Mouse (Mus musculus) kidney, postnatal 10 days (tissue): ENCODE measurements around the gene Casp14.
"Not testable (repeated sequence)": the region's sequence is repeated elsewhere in the genome, so short reads cannot be mapped to it uniquely, and the experiment has no call there.

Experiments
- DNase-seq: peaks from one replicate; pipeline ENCODE4 v3.0.0; 2021; ENCODE audit warnings: mixed read lengths

Gene Casp14

DNA sequence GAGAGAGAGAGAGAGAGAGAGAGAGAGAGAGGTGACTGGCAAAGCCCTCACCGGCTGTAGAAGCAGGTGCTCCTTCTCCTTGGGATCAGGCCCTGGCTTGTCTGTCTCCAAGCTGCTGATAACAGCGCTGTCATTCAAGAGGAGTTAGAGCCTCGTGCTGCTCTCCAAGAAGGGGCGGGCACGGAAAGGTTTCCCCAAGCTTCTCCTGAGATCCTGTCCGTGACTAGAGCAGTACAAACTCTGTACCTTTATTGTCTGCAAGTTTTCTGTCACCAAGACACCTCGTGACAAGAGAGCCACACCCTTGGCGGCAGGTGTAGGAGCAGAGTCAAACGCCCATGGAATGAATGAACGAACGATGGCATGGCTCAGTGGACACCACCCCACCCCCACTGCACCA is at the start of gene Casp14:
TSS of gene Casp14 (minus strand) at position 239 of the 400 bp plus-strand sequence.
- no peak for DNase-seq

GRCm38 (mm10) chr10:78765570-78765969 is 47.5 kb upstream of the Casp14 start:
- DNase-seq, result no peak

DNA sequence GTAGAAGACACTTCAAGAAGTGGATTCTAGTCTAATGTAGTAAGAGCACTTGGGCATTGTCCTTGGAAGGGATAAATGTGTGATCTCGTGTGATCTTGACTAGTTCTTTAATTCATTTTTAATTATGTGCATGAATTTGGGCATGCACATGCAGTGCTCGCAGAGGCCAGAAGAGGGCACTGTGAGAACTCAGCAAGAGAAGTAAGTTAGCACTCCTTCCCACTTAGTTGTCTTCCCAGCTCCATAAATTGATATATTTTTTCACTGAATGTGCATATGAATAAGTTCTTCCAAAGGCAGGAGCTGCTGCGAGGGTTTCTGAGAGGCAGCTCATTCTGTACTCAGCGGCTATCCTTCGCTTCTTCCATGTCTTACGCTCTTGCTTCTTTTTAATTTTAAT is 37.9 kb upstream of the Casp14 start:
- DNase-seq, result peak; percentile 87

DNA sequence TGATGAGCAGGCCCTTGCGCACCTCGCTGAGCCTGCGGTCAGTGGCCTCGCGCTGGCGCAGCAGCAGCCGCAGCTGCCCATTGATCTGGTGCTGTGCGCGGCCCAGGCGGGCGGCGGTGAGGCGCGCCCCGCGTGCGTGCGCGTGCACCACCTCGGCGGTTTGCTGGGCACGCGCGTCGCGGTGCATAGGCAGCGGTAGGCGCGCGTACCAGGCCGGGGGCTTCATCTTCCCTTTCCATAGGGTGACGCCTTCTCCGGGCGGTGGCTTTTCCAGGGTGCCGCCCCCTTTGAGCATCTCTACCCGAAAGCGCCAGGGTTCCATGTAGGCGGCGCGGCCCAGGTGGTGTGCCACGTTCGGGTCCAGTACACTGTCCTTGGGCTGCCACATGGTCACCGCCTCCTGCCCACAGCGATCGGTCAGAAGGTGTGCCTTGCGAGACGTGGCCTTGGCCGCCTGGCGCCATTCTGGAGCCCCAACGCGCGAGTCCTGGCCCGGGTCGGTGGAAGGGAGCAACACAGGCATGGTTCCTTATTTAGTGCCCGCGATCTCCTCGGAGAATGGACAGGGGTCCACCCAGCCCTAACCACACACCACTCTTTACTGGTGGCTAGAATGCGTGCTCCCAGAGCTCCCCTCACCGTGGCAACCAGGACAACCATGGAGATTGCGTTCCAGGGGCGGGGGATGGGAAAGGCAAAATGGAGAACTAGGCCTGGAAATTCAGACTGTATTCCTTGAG is 34.5 kb upstream of the Casp14 start, which contains the start of gene Ccdc105:
TSS of gene Ccdc105 (minus strand) at position 614 of the 740 bp plus-strand sequence.
- DNase-seq, result peak; percentile 59

DNA sequence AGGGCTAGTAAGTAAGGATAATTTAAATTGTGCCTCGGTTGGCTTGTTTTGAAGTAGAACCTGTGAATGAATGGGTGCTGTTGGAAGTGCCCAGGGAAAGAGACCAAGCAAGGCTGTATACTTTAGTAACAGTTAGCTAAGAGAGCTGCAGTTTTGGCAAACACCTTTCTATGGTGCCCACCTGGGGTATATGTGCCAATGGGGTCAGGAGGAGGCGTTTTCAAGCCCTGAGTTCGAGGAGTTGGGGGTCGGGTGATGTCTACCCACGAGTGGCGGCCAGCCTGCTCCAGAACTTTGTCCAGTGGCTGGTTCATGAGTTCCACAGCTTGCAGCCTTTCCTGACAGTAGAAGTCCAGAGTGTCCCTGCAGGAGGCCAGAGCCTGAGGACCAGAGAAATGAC is 30.9 kb upstream of the Casp14 start:
- no peak for DNase-seq

DNA sequence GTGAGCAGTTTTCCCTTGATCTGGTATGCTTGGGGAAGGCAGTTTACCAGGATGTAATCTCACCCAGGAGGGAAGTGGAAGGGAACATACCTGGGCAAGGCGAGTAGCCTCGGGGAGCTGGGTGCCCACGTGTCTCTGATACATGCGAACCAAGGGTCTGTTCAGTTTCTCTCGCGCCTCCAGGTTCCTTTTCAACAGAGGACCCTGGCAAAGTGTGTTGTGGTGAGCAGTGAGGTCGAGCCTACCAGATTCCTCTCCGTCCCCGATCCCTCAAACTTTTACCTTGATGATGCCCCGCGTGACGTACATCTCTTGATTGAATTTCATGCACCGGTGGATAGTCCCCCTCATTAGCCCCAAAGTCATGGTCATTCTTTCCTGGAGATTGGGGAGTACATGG is 30.1 kb upstream of the Casp14 start:
- no peak for DNase-seq

DNA sequence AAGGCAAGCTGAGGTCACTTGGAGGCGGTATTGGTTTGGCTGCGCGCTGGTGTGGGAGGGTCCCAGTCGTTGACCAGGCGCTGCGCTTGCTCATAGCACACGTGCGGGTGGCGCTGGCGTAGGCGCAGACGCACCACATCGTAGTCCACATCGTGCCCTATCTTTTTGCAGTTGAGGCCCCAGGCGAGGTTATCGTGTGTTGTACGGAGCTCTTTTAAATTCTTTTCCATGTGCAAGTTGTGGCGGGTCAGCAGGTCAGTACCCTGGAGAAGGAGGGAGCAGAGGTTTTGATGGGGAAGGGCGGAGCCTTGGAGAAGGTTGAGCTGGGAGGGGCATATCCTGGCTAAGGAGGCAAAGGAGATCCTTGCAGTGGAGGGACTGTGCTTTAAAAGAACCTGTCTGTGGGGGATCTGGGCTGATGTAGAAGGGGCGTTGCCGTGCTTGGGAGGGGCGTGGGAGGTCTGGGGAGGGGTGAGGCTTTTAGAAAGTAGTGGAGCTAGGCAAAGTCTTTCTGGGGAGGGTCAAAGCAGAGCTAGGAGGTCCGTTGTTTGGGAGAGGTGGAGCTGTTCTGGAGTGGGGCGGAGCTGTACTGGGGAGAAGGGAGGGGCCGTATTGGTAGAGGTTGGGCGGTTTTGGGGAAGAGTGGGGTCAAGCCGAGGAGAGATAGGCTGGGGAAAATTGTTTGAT is 29.1 kb upstream of the Casp14 start:
- DNase-seq, result peak; percentile 14

DNA sequence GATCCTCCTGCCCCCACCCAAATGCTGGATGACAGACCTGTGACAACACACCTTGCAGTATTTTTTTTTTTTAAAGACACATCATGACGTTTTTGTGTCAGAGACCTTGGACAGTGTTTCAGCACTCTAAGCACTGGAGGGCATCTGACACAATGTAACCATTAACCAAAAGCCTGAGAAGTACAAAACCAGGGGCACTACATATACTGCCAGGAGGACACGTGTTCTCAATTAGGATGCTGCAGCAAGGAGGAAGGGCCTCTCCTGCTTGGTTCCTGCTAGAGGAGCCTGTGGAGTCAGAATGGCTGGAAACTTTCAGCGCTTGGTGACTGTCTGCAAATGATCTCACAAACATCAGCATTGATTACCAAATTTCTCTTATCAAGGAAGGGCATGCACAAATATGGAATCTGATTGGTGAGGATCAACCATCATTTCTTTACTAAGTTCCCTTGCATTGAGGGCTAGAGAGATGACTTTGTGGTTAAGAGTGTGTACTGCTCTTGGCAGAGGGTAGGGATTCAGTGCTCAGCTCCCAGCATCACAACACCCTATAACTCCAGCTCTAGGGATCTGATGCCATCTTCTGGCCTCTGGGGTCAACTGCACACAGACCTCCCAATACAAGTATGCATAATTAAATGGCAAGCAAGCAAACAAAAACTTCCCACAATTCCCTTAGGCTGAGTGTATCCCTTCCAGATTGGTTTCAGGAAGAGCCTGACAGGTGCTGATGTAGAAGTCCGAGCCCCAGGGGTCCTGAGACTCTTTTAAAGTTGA is 27.5 kb upstream of the Casp14 start:
- DNase-seq, result peak; percentile 11

DNA sequence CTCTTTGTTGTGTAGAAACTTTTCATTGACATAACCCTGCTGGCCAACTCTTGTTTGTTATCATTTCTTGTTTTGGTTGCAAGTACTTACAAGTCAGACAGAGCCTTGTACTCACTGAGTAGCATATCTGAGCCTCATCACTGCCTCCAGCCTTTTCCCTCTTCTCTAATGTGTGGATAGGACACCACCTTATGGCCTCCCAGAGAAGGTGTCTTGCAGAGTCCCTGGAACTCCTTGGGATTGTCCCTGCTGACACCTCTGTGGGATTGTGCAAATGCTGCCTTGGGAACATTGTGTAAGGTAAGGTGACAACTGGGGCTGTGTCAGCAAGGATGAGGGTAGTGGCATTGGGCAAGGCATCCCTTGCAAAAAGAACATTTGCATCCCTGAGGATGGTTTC is 25.6 kb upstream of the Casp14 start:
- DNase-seq, result no peak

GRCm38 (mm10) chr10:78739821-78740220 is 21.7 kb upstream of the Casp14 start:
- no peak for DNase-seq

- no peak for DNase-seq
Measured at GRCm38 (mm10) chr10:78727876-78728275, 9.8 kb upstream of the Casp14 start.

DNA sequence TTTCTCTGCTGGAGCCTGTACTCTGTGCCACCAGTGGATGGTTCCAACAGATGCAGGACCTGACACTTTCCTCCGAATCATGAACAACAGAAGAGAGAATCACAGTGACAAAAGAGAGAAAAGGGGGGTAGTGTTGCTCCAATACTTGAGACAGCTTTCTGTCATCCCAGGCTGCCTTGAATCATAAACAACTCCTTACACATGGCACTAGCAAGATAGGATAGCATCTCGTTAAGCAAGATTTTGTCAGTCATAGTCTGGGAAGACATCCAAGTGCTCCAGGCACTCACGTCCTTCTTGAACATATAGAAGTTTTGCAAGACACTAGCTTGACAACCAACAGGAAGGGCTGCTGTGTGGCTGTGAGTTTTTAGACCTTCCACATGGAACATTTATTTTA is 8.9 kb upstream of the Casp14 start:
- no peak for DNase-seq

DNA sequence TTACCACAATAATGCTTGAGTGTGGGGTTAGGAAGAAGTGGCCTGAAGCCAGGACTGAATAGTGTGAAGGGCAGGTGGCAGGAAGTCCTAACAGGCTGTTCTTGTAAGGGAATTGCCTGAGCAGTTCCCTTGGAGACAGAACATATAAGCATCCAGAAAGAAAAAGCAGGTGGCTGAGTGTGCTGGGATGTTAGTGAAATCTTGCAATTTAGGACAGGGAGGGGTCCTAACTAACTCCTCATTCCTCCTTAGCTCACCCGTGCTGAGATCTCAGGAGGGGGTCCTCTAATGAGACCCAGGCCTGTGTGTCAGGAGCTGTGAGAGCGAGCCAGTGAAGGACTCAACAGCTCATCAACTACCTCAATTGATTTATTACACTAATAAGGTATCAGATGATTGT is 5.3 kb upstream of the Casp14 start:
- DNase-seq, result no peak

GRCm38 (mm10) chr10:78722654-78723053 is 4.6 kb upstream of the Casp14 start:
- DNase-seq, result no peak

DNA sequence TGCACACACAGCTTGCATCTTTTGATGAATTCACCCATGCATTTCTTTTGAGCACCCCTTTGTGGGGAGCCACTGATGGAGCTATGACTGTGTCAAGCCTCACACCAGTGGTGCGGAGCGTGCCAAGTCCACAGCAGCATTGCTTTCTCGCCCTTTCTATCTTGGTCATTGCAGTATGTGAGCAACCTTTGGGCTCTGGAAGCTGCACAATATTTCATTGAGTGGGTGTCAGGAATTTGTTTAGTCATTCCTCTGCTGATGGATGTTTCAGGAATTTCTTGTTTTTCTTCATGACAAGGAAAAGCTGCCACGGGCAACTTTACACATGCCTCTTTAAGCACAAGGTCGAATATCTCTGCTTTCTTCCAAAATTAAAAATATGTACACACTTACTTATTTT is 3.9 kb upstream of the Casp14 start:
- no peak for DNase-seq

GRCm38 (mm10) chr10:78716231-78716630 is 1.9 kb downstream of the Casp14 start:
- DNase-seq, result no peak

DNA sequence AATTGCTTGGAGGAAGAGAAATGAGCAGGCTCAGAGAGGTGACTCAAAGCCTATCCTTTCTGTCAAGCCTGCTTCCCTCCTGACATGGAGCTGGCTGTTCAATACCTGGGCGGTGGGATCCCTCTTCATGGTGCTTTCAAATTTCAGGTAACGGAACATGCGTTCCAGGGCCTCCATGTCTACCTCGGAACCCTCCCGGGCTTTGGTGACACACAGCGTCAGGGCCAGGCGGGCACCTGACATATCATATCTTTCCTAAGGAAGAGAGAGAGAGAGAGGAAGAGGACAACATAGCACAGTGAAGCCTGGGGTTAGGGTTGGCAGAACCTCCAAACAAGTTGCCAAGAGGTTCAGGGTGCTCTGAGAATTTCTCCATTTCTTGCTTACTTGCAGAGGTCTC is 2.9 kb downstream of the Casp14 start:
- no peak for DNase-seq

DNA sequence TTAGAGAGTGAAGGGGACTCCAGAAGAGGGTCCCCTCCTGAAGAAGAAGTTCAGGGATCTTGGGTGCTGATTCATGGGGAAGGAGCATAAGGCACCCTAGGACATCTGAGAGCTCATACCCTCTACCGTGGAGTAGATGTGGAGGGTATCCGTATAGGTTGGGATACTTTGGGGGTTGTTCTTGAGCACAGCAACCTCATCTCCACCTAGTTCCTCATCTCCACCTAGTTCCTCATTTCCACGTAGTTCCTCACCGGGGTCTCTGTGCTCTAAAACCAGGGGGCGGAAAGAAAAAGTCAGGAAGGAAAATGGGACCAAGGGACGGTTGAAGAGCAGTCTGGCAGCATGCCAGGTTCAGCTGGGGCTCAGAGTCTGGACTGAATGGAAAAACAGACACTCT is 4.0 kb downstream of the Casp14 start:
- no peak for DNase-seq

GRCm38 (mm10) chr10:78710706-78711105 is 7.4 kb downstream of the Casp14 start:
- DNase-seq, result no peak

GRCm38 (mm10) chr10:78700881-78701280 is 17.2 kb downstream of the Casp14 start:
- no peak for DNase-seq

GRCm38 (mm10) chr10:78689973-78690372 is 28.1 kb downstream of the Casp14 start:
- DNase-seq, result no peak

DNA sequence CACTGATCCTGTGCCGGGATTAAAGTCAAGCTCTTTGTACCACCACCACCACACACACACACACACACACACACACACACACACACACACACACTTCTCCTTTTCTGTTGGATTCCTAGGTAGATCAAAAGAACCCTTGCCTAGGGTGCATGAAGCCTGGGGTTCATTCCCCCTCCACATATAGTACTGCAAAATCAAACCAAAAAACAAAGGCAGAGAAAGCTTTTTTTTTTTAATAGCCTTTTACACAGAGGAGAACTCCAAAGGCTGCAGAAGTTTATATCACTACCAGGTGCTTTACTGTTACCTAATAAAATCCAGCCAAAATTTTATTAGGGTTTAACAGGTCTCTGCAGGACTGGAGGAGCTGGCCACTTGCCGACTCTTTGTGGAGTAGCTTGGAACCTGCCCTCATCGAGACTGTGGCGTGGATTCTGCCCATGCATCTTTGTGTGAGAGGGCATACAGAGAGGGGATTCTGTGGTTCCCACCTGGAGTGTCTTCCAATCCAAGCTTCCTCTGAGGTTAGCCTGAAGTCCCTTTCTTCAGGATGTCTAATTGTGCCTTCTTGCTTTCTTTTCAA is 31.0 kb downstream of the Casp14 start:
- no peak for DNase-seq

DNA sequence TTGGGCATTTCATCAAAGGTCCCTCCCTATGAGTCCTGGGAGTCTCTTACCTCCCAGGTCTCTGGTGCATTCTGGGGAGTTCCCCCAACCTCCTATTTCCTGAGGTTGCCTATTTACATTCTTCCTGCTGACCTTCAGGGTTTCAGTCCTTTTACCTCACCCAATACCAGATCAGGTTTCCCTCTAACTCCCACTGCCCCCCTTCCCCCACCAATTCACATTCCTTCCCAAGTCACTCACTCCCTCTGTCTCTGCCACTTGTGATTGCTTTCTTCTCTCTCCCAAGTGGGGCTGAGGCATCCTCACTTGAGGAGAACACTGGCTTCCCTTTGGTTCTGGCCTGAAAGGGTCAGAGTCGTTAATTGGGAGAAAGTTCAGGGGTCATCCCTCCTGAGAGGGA is 48.0 kb downstream of the Casp14 start:
- not testable (repeated sequence) for DNase-seq
